Mouse (Mus musculus): ENCODE measurements at regions not wholly inside any gene's neighbourhood (a gene's known extent, or its start where the extent isn't known, plus 50 kb on each side); places are given as distances from the start of the nearest gene placed in this dataset.

DNA sequence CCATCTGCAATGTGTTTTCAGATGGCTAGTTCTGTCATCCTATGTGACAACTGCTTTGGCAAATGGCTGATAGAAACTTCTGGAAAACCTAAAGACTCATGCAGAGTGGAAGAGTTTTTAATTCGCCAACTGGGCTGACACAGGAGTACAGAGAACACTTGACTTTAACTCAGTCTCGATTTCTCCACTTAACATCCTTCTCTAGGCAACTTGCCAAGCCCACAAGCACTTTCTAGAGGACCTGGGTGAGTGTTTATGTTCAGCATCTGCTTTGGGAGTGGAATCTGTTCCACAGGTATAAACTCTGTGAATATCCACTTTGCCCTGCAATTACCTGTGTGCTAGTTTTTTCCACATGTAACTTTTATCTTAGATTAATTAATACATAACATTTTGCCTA, 85.1 kb upstream of the Prep start:
- no peaks in the 10 kb centered on the region for H3K79me2 ChIP-seq (ENCODE audit: control insufficient read depth, insufficient read depth, low read length, poor library complexity)
- no peak for DNase-seq (ENCODE audit: low read depth, low spot score)
- TF ChIP-seq USF1 (IDR thresholded peaks at IDR 0.05; ENCODE audit: low read depth, low read length) (no peak), CHD1 (IDR thresholded peaks at IDR 0.05; ENCODE audit: low read depth, low read length) (no peak), JUND (IDR thresholded peaks at IDR 0.05; ENCODE audit: low read depth, low read length) (no peak), POLR2A (IDR thresholded peaks at IDR 0.05; ENCODE audit: control insufficient read depth in 1 of 2, insufficient read depth in 1 of 2, low read depth in 1 of 2, low read length in 2 of 2, poor library complexity in 1 of 2) (no peak), ZC3H11A (IDR thresholded peaks at IDR 0.05; ENCODE audit: low read depth, low read length) (no peak), SIN3A (IDR thresholded peaks at IDR 0.05; ENCODE audit: low read length) (no peak), EP300 (IDR thresholded peaks at IDR 0.05; ENCODE audit: low read depth in 1 of 2, low read length in 2 of 2) (no peak), GATA1 (IDR thresholded peaks at IDR 0.05; ENCODE audit: low read depth, low read length) (no peak), MAZ (IDR thresholded peaks at IDR 0.05; ENCODE audit: low read depth, low read length) (no peak), USF2 (IDR thresholded peaks at IDR 0.05; ENCODE audit: borderline replicate concordance in 1 of 2, insufficient read depth in 1 of 2, low read depth in 1 of 2, low read length in 2 of 2) (no peak), TCF12 (IDR thresholded peaks at IDR 0.05; ENCODE audit: low read depth, low read length) (no peak)
- no peak overlapping the region for H3K9ac ChIP-seq (ENCODE audit: control insufficient read depth, low read depth, low read length, poor library complexity, severe bottlenecking)
- H3K4me1 ChIP-seq (ENCODE audit: control insufficient read depth in 1 of 2, insufficient read depth in 2 of 2, low read length in 2 of 2) = no peaks in the 10 kb centered on the region
- no peaks in the 10 kb centered on the region for H3K9me3 ChIP-seq (replicated peaks; ENCODE audit: insufficient read depth, low read length)
- no peak overlapping the region for H3K27ac ChIP-seq (ENCODE audit: control insufficient read depth, low read depth, low read length)
- peaks cover 4 to 15% of the 10 kb centered on the region in 2 experiments for H3K27me3 ChIP-seq (ENCODE audit: control insufficient read depth in 1 of 2, insufficient read depth in 2 of 2, low read length in 2 of 2)
- no peak overlapping the region for H3K4me3 ChIP-seq (ENCODE audit: control insufficient read depth in 1 of 2, insufficient read depth in 1 of 2, low read depth in 2 of 2, low read length in 2 of 2)
- H3K36me3 ChIP-seq (ENCODE audit: control insufficient read depth in 1 of 2, insufficient read depth in 2 of 2, low read length in 2 of 2) = no peaks in the 10 kb centered on the region

DNA sequence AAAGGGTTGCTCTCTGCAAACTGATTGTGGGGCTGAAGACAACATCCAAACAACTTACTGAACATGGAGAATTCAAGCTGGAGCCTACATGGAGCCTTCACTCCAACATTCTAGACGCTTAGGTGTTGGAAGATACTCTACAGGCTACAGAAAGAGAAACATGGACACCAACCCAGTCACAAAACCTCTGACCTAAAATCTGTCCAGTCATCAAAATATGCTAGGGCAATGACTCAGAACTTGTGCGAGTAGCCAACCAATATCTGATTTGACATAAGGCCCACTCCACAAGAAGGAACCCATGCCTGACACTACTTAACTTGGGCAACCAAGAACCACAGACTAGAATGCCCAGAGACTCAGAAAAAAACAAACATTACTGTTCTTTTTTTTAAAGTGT, 90.2 kb upstream of the Prep start:
- Histone ChIP-seq H3K79me2 (ENCODE audit: control insufficient read depth, insufficient read depth, low read length, poor library complexity) (no peaks in the 10 kb centered on the region), H3K4me1 (ENCODE audit: control insufficient read depth in 1 of 2, insufficient read depth in 2 of 2, low read length in 2 of 2) (no peaks in the 10 kb centered on the region), H3K9ac (ENCODE audit: control insufficient read depth, low read depth, low read length, poor library complexity, severe bottlenecking) (no peak overlapping the region), H3K36me3 (ENCODE audit: control insufficient read depth in 1 of 2, insufficient read depth in 2 of 2, low read length in 2 of 2) (no peaks in the 10 kb centered on the region), H3K9me3 (replicated peaks; ENCODE audit: insufficient read depth, low read length) (no peaks in the 10 kb centered on the region), H3K27ac (ENCODE audit: control insufficient read depth, low read depth, low read length) (no peak overlapping the region), H3K27me3 (ENCODE audit: control insufficient read depth in 1 of 2, insufficient read depth in 2 of 2, low read length in 2 of 2) (peaks cover 4% of the 10 kb centered on the region in 2 experiments), H3K4me3 (ENCODE audit: control insufficient read depth in 1 of 2, insufficient read depth in 1 of 2, low read depth in 2 of 2, low read length in 2 of 2) (no peak overlapping the region)
- TF ChIP-seq MAX (IDR thresholded peaks at IDR 0.05; ENCODE audit: low read length) (no peak), MYC (IDR thresholded peaks at IDR 0.05; ENCODE audit: low read depth, low read length) (no peak), ZNF384 (IDR thresholded peaks at IDR 0.05; ENCODE audit: low read depth, low read length) (no peak), GATA1 (IDR thresholded peaks at IDR 0.05; ENCODE audit: low read depth, low read length) (no peak), MEF2A (IDR thresholded peaks at IDR 0.05; ENCODE audit: extremely low read depth, insufficient replicate concordance, low read depth, low read length, poor library complexity, severe bottlenecking) (no peak), KAT2A (conservative IDR thresholded peaks at IDR 0.05; ENCODE audit: low read depth, low read length) (no peak)
- DNase-seq (ENCODE audit: low read depth, low spot score) = no peak

All from MEL (cell line).